Mouse (Mus musculus): ENCODE results near the gene Wipf3.

DNA sequence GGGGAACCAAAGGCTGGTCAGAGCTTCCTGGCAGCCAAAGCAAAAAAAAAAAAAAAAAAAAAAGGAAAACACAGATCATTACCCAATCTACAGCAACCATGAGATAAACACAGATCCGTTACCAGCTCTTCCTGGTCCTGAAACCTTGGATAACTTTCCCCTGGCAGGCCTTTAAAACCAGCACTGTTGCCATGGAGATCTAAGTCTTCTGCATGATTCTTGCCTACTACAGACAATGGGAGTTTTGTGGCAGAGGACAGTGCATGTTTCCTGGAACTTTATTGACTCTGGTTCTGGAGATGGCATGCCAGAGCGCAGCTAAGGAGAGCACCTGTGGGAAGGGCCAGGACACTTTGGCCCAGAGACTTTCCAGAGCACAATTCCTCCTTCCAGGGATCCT is 4.8 kb downstream of the Wipf3 start:
- TF ChIP-seq CTCF (IDR thresholded peaks at IDR 0.05; ENCODE audit: borderline replicate concordance, extremely low read depth, insufficient read depth, insufficient read length) (no peak), POLR2A (IDR thresholded peaks at IDR 0.05; ENCODE audit: borderline replicate concordance, extremely low read depth, insufficient read depth, insufficient read length, poor library complexity, severe bottlenecking) (no peak)

Data from brain, embryonic 14.5 days (tissue).